Mouse (Mus musculus): Measurements from ENCODE around the gene Cdyl. TPM values are rescaled to one million over a fixed set of nuclear protein-coding genes. Genes with fewer than 3 reads are reported as not detected.

Cdyl gene
- polyA plus RNA-seq, 2 experiments from 2014 or later: 2.2 to 3.1 TPM

GRCm38 (mm10) chr13:35717658-35718057, 58.0 kb downstream of the Cdyl start:
- ATAC-seq: no peak

DNA sequence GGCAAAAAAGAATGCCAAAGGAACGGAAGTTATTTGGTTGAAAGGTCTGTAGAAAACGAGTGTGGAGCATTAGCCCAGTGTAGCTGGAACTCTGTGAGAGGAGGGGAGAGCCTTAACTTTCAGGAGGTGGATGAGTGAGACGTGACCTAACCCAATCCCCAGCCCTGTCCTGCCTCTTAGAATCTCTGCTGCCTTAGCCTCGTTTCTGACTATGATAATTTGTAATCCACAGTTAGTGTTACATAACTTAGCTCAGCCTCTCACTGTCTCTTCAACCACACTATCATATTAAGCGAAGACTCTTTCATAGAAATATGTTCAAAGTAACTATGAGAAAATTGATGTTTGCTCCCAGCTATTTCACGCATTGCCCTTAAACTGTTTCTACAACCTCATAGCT, 59.9 kb downstream of the Cdyl start:
- ATAC-seq: no peak

GRCm38 (mm10) chr13:35723073-35723472, 63.4 kb downstream of the Cdyl start:
- ATAC-seq: no peak

DNA sequence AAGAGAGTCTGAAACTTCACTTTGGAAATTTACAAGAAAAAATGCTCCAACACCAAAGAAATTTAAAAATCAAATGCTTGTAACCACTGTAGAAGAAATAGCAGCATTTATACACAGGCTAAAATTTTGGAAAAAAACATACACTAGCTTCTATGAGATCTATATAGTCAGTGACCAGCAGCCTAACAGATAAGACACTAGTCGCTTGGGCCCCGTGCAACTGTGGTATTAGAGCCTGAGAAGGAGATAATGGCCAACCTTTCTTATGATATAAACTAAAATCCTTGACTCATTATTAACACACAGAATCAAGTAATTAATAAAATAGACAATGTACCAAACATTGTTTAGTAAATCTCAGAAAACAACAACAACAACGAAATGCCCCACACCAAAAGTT, 66.4 kb downstream of the Cdyl start:
- ATAC-seq: no peak

DNA sequence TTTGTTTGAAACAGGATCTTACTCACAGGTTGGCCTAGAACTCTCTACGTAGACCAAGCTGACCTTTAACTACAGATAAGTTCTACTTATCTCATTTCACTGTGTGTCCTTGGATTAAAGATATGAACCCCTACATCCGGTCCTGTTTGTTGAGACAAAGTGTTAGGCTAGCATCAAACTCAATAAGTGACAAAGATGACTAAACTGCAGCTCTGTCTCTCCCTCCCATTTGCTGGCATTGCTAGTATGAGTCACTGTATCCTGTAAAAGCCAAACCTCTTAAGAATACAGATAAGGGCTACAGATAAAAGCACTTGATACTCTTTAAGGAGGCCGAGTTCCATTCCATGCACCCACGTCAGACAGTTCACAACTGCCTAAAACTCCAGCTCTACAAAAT, 72.5 kb downstream of the Cdyl start:
- no peak for ATAC-seq

DNA sequence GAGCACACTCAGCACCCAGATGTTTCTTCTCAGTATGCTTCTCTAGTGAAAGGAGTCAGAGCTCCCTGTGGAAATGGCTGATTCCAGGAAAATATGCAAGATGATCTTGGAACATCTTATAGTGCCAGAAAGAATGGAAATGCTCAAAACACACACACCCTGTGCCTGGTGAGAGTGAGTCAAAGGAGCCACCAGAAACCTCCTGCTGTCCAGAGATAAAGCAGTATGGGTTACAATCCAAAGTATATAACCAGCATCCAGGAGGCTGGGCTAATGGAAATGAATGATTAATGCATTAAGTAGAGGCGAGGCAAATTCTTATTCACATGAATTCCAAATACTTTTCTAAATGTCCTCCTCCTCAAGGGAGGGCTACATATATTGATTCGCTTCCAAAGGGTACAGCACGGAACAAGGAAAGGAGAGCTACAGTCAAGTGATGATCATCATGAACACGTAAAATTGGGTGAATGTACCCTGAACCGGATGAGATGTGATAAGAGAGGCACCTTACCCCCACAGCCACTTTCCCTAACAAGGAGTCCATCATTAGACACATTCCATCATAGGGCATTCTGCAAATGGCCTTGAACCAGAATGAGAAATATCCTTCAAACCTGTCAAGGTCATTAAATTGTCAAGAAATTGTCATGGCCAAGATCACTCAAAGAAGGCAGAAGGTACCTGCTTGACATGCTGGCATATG, 73.4 kb downstream of the Cdyl start:
- no peak for ATAC-seq

GRCm38 (mm10) chr13:35737565-35737964, 77.9 kb downstream of the Cdyl start:
- ATAC-seq: no peak

DNA sequence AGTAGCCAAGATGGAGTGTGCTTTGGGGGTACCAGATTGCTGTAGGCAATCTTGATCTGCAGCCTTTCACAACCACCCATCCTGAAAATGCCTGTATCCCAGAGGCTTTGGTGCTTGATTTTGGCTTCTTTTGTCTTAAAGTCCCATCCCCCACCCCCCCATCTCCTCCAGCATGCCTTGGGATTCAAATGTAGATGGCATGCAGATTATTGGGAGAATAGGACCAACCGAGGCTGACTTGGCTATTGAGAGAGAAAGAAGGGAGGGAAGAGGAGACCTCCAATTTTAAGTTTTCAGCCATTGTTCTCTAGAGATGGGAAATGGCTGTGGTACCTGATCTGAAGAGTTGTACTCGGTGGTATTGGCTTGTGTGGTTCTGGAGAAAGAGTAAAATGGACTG, 78.6 kb downstream of the Cdyl start:
- ATAC-seq: no peak

GRCm38 (mm10) chr13:35739473-35739872, 79.8 kb downstream of the Cdyl start:
- ATAC-seq: no peak

- peak; percentile 53 for ATAC-seq
Measured at GRCm38 (mm10) chr13:35740301-35741039, 80.8 kb downstream of the Cdyl start.

- ATAC-seq: peak; percentile 74
Measured at GRCm38 (mm10) chr13:35741040-35741619, 81.5 kb downstream of the Cdyl start.

- ATAC-seq: peak; percentile 33
Measured at GRCm38 (mm10) chr13:35741620-35742421, 82.2 kb downstream of the Cdyl start.

- ATAC-seq: no peak
Measured at GRCm38 (mm10) chr13:35742696-35743095, 83.1 kb downstream of the Cdyl start.

GRCm38 (mm10) chr13:35743196-35743595, 83.6 kb downstream of the Cdyl start:
- no peak for ATAC-seq

- ATAC-seq: peak; percentile 56
Measured at GRCm38 (mm10) chr13:35749194-35749593, 89.6 kb downstream of the Cdyl start.

DNA sequence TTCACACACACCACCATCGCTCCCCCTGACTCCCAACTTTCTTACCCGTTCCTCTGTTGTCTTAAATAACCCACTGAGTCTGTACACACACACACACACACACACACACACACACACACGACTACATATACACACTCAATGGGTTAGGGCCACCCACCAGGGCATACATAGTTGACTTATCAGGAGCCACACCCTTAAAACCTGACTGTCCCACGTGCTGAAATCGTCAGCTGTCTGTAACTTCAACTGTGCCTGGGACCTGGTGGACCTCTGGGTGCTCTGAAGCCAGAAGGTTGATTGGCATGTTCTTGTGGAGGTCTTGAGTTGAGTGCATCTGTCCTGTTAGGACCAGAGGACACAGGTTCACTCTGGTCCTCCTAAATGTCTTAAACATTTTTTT, 90.0 kb downstream of the Cdyl start:
- no peak for ATAC-seq

- no peak for ATAC-seq
Measured at GRCm38 (mm10) chr13:35752046-35752445, 92.4 kb downstream of the Cdyl start.

GRCm38 (mm10) chr13:35755002-35755401, 95.4 kb downstream of the Cdyl start:
- no peak for ATAC-seq

GRCm38 (mm10) chr13:35755655-35756283, 96.1 kb downstream of the Cdyl start:
- ATAC-seq: peak; percentile 49

- no peak for ATAC-seq
Measured at GRCm38 (mm10) chr13:35756393-35757338, 97.0 kb downstream of the Cdyl start.

DNA sequence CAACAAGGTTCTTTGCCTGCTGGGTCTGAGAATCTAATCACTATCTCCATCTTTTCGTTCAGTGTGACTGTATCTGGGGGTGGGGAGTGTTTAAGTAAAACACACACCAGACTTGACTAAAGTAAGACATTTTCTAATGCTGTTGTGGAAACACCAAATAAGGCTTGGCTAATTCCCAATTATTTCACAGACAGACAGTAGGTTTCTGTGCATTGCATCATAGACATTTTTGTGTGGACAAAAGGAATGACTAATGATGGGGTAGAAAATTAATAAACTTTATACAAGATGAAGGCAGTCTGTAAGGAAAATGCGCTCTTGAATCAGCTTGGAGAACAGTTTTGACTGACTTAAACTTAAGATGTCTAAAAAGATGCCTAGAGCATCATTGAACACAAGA, 100.7 kb downstream of the Cdyl start:
- no peak for ATAC-seq

Data from CD4-positive, CD25-positive, alpha-beta regulatory T cell, adult 4 months (primary cell).